Mouse (Mus musculus): ENCODE data around the gene Olfr126. TPM values are rescaled to one million over a fixed set of nuclear protein-coding genes. Genes with fewer than 3 reads are reported as not detected.

Olfr126 gene
- not detected in 2 replicates for polyA plus RNA-seq (2014; fragmentation: Nextera tagmentation; extraction: Ambion mirVana)

- Histone ChIP-seq H3K4me1 (ENCODE audit: control insufficient read depth, insufficient read depth, low read length) (no peaks in the 10 kb centered on the region), H3K9ac (ENCODE audit: low read depth, low read length) (no peak within 1 kb of the TSS), H3K9me3 (ENCODE audit: control insufficient read depth, low read length) (no peaks in the 10 kb centered on the region), H3K4me3 (ENCODE audit: low read length) (no peak within 1 kb of the TSS), H3K27me3 (ENCODE audit: control insufficient read depth, insufficient read depth, low read length) (no peaks in the 10 kb centered on the region), H3K27ac (ENCODE audit: low read depth, low read length) (no peak within 1 kb of the TSS), H3K36me3 (ENCODE audit: control insufficient read depth, insufficient read depth, low read length) (no peaks in the 10 kb centered on the region), H3K4me2 (replicated peaks; ENCODE audit: low read depth, low read length) (no peak within 1 kb of the TSS)
- no peak for ATAC-seq (ENCODE audit: low FRiP score, low TSS enrichment)
These were observed at the start of gene Olfr126 for GRCm38 (mm10) chr17:37847183-37847582. Gene Olfr126 (plus strand): TSS chr17:37847483.

GRCm38 (mm10) chr17:37799588-37799987 lies 47.7 kb upstream of the Olfr126 start, which contains the start of gene Olfr124:
Gene Olfr124 (plus strand): TSS chr17:37799888.
- Histone ChIP-seq H3K4me2 (replicated peaks; ENCODE audit: low read depth, low read length) (no peak within 1 kb of the TSS), H3K9ac (ENCODE audit: low read depth, low read length) (no peak within 1 kb of the TSS), H3K27ac (ENCODE audit: low read depth, low read length) (no peak within 1 kb of the TSS), H3K4me1 (ENCODE audit: control insufficient read depth, insufficient read depth, low read length) (no peaks in the 10 kb centered on the region), H3K36me3 (ENCODE audit: control insufficient read depth, insufficient read depth, low read length) (no peaks in the 10 kb centered on the region), H3K27me3 (ENCODE audit: control insufficient read depth, insufficient read depth, low read length) (no peaks in the 10 kb centered on the region), H3K9me3 (ENCODE audit: control insufficient read depth, low read length) (no peaks in the 10 kb centered on the region), H3K4me3 (ENCODE audit: low read length) (no peak within 1 kb of the TSS)
- ATAC-seq (ENCODE audit: low FRiP score, low TSS enrichment), result no peak
- 87% methylated on average over 3 of the region's 3 CpGs for WGBS

GRCm38 (mm10) chr17:37832649-37833048 lies 14.6 kb upstream of the Olfr126 start, which contains the start of gene Olfr125:
Gene Olfr125 (plus strand): TSS chr17:37832949.
- no peaks in the 10 kb centered on the region for H3K36me3 ChIP-seq (ENCODE audit: control insufficient read depth, insufficient read depth, low read length)
- no peaks in the 10 kb centered on the region for H3K9me3 ChIP-seq (ENCODE audit: control insufficient read depth, low read length)
- H3K4me1 ChIP-seq (ENCODE audit: control insufficient read depth, insufficient read depth, low read length), result no peaks in the 10 kb centered on the region
- H3K27ac ChIP-seq (ENCODE audit: low read depth, low read length), result no peak within 1 kb of the TSS
- no peak within 1 kb of the TSS for H3K4me2 ChIP-seq (replicated peaks; ENCODE audit: low read depth, low read length)
- H3K4me3 ChIP-seq (ENCODE audit: low read length), result no peak within 1 kb of the TSS
- no peak within 1 kb of the TSS for H3K9ac ChIP-seq (ENCODE audit: low read depth, low read length)
- ATAC-seq (ENCODE audit: low FRiP score, low TSS enrichment), result no peak
- no peaks in the 10 kb centered on the region for H3K27me3 ChIP-seq (ENCODE audit: control insufficient read depth, insufficient read depth, low read length)

- Histone ChIP-seq H3K9ac (ENCODE audit: low read depth, low read length) (no peak overlapping the region), H3K27me3 (ENCODE audit: control insufficient read depth, insufficient read depth, low read length) (no peaks in the 10 kb centered on the region), H3K36me3 (ENCODE audit: control insufficient read depth, insufficient read depth, low read length) (no peaks in the 10 kb centered on the region), H3K4me3 (ENCODE audit: low read length) (no peak overlapping the region), H3K4me1 (ENCODE audit: control insufficient read depth, insufficient read depth, low read length) (no peaks in the 10 kb centered on the region), H3K27ac (ENCODE audit: low read depth, low read length) (no peak overlapping the region), H3K9me3 (ENCODE audit: control insufficient read depth, low read length) (no peaks in the 10 kb centered on the region), H3K4me2 (replicated peaks; ENCODE audit: low read depth, low read length) (no peak overlapping the region)
- WGBS, result 74% methylated on average over 2 of the region's 2 CpGs
- no peak for ATAC-seq (ENCODE audit: low FRiP score, low TSS enrichment)
These were observed 16.6 kb downstream of the Olfr126 start for GRCm38 (mm10) chr17:37863901-37864300.

- H3K4me2 ChIP-seq (replicated peaks; ENCODE audit: low read depth, low read length), result no peak overlapping the region
- no peak overlapping the region for H3K9ac ChIP-seq (ENCODE audit: low read depth, low read length)
- no peaks in the 10 kb centered on the region for H3K36me3 ChIP-seq (ENCODE audit: control insufficient read depth, insufficient read depth, low read length)
- H3K4me3 ChIP-seq (ENCODE audit: low read length), result no peak overlapping the region
- 21% methylated on average over 8 of the region's 8 CpGs for WGBS
- H3K9me3 ChIP-seq (ENCODE audit: control insufficient read depth, low read length), result no peaks in the 10 kb centered on the region
- H3K27ac ChIP-seq (ENCODE audit: low read depth, low read length), result no peak overlapping the region
- no peaks in the 10 kb centered on the region for H3K27me3 ChIP-seq (ENCODE audit: control insufficient read depth, insufficient read depth, low read length)
- H3K4me1 ChIP-seq (ENCODE audit: control insufficient read depth, insufficient read depth, low read length), result no peaks in the 10 kb centered on the region
- ATAC-seq (ENCODE audit: low FRiP score, low TSS enrichment), result no peak
These were observed 22.5 kb downstream of the Olfr126 start for GRCm38 (mm10) chr17:37869676-37870205.

- H3K4me3 ChIP-seq (ENCODE audit: low read length), result no peak overlapping the region
These were observed 26.5 kb downstream of the Olfr126 start for GRCm38 (mm10) chr17:37873830-37874229.

GRCm38 (mm10) chr17:37900137-37900536 lies 52.9 kb downstream of the Olfr126 start, which contains the start of gene Olfr127:
Gene Olfr127 (plus strand): TSS chr17:37900437.
- Histone ChIP-seq H3K27ac (ENCODE audit: low read depth, low read length) (no peak within 1 kb of the TSS), H3K4me1 (ENCODE audit: control insufficient read depth, insufficient read depth, low read length) (no peaks in the 10 kb centered on the region), H3K9ac (ENCODE audit: low read depth, low read length) (no peak within 1 kb of the TSS), H3K9me3 (ENCODE audit: control insufficient read depth, low read length) (no peaks in the 10 kb centered on the region), H3K36me3 (ENCODE audit: control insufficient read depth, insufficient read depth, low read length) (no peaks in the 10 kb centered on the region), H3K27me3 (ENCODE audit: control insufficient read depth, insufficient read depth, low read length) (no peaks in the 10 kb centered on the region), H3K4me3 (ENCODE audit: low read length) (no peak within 1 kb of the TSS), H3K4me2 (replicated peaks; ENCODE audit: low read depth, low read length) (no peak within 1 kb of the TSS)
- no peak for ATAC-seq (ENCODE audit: low FRiP score, low TSS enrichment)
- WGBS, result 73% methylated on average over 1 of the region's 1 CpGs

More at GRCm38 (mm10) chr17:37873830-37874229, 26.5 kb downstream of the Olfr126 start:
- Histone ChIP-seq H3K4me1 (ENCODE audit: control insufficient read depth, insufficient read depth, low read length) (no peaks in the 10 kb centered on the region), H3K36me3 (ENCODE audit: control insufficient read depth, insufficient read depth, low read length) (no peaks in the 10 kb centered on the region), H3K27me3 (ENCODE audit: control insufficient read depth, insufficient read depth, low read length) (no peaks in the 10 kb centered on the region), H3K9me3 (ENCODE audit: control insufficient read depth, low read length) (no peaks in the 10 kb centered on the region), H3K27ac (ENCODE audit: low read depth, low read length) (no peak overlapping the region), H3K9ac (ENCODE audit: low read depth, low read length) (no peak overlapping the region), H3K4me2 (replicated peaks; ENCODE audit: low read depth, low read length) (no peak overlapping the region)
- no peak for ATAC-seq (ENCODE audit: low FRiP score, low TSS enrichment)
- WGBS, result 85% methylated on average over 3 of the region's 3 CpGs

Other genes starting within 250 kb of the Olfr126 start
- gene Olfr115, start 220.4 kb upstream of the Olfr126 start, polyA plus RNA-seq (2014; fragmentation: Nextera tagmentation; extraction: Ambion mirVana), result not detected in 2 replicates
- gene Olfr116, start 220.3 kb upstream of the Olfr126 start, polyA plus RNA-seq (2014; fragmentation: Nextera tagmentation; extraction: Ambion mirVana), result not detected in 2 replicates
- not detected in 2 replicates for gene Olfr117, start 183.7 kb upstream of the Olfr126 start, polyA plus RNA-seq (2014; fragmentation: Nextera tagmentation; extraction: Ambion mirVana)
- gene Olfr118, start 180.5 kb upstream of the Olfr126 start, polyA plus RNA-seq (2014; fragmentation: Nextera tagmentation; extraction: Ambion mirVana), result not detected in 2 replicates
- gene Olfr119, start 150.9 kb upstream of the Olfr126 start, polyA plus RNA-seq (2014; fragmentation: Nextera tagmentation; extraction: Ambion mirVana), result not detected in 2 replicates
- gene Olfr120, start 125.7 kb upstream of the Olfr126 start, polyA plus RNA-seq (2014; fragmentation: Nextera tagmentation; extraction: Ambion mirVana), result not detected in 2 replicates
- not detected in 2 replicates for gene Olfr121, start 98.6 kb upstream of the Olfr126 start, polyA plus RNA-seq (2014; fragmentation: Nextera tagmentation; extraction: Ambion mirVana)
- not detected in 2 replicates for gene Olfr122, start 78.9 kb upstream of the Olfr126 start, polyA plus RNA-seq (2014; fragmentation: Nextera tagmentation; extraction: Ambion mirVana)
- not detected in 2 replicates for gene Olfr123, start 54.0 kb upstream of the Olfr126 start, polyA plus RNA-seq (2014; fragmentation: Nextera tagmentation; extraction: Ambion mirVana)
- gene Olfr124, start 47.6 kb upstream of the Olfr126 start, polyA plus RNA-seq (2014; fragmentation: Nextera tagmentation; extraction: Ambion mirVana), result not detected in 2 replicates
- not detected in 2 replicates for gene Olfr125, start 14.5 kb upstream of the Olfr126 start, polyA plus RNA-seq (2014; fragmentation: Nextera tagmentation; extraction: Ambion mirVana)
- gene Olfr127, start 53.0 kb downstream of the Olfr126 start, polyA plus RNA-seq (2014; fragmentation: Nextera tagmentation; extraction: Ambion mirVana), result not detected in 2 replicates
- gene Olfr128, start 73.1 kb downstream of the Olfr126 start, polyA plus RNA-seq (2014; fragmentation: Nextera tagmentation; extraction: Ambion mirVana), result not detected in 2 replicates
- not detected in 2 replicates for gene Olfr761, start 105.6 kb downstream of the Olfr126 start, polyA plus RNA-seq (2014; fragmentation: Nextera tagmentation; extraction: Ambion mirVana)
- not detected in 2 replicates for gene Olfr129, start 212.6 kb downstream of the Olfr126 start, polyA plus RNA-seq (2014; fragmentation: Nextera tagmentation; extraction: Ambion mirVana)
- not detected in 2 replicates for gene Olfr130, start 216.4 kb downstream of the Olfr126 start, polyA plus RNA-seq (2014; fragmentation: Nextera tagmentation; extraction: Ambion mirVana)
- gene Olfr131, start 241.2 kb downstream of the Olfr126 start, polyA plus RNA-seq (2014; fragmentation: Nextera tagmentation; extraction: Ambion mirVana), result not detected in 2 replicates